Mouse (Mus musculus): ENCODE data around the gene Plin4.

Gene Plin4

GRCm38 (mm10) chr17:56109219-56110051 is at the start of gene Plin4:
TSS of gene Plin4 (minus strand) at chr17:56109803.
- DNase-seq (ENCODE audit: low spot score in 2 of 2), result no peak

GRCm38 (mm10) chr17:56153643-56154042 is 44.0 kb upstream of the Plin4 start:
- DNase-seq (ENCODE audit: low spot score in 2 of 2), result no peak

GRCm38 (mm10) chr17:56149897-56150296 is 40.3 kb upstream of the Plin4 start:
- DNase-seq (ENCODE audit: low spot score in 2 of 2), result no peak

- no peak for DNase-seq (ENCODE audit: low spot score in 2 of 2)
Measured at GRCm38 (mm10) chr17:56148790-56149618, 39.4 kb upstream of the Plin4 start.

- DNase-seq (ENCODE audit: low spot score in 2 of 2), result no peak
Measured at GRCm38 (mm10) chr17:56148280-56148679, 38.7 kb upstream of the Plin4 start.

- no peak for DNase-seq (ENCODE audit: low spot score in 2 of 2)
Measured at GRCm38 (mm10) chr17:56147420-56147819, 37.8 kb upstream of the Plin4 start.

GRCm38 (mm10) chr17:56146131-56146530 is 36.5 kb upstream of the Plin4 start:
- no peak for DNase-seq (ENCODE audit: low spot score in 2 of 2)

GRCm38 (mm10) chr17:56144546-56144945 is 34.9 kb upstream of the Plin4 start:
- DNase-seq (ENCODE audit: low spot score in 2 of 2), result no peak

GRCm38 (mm10) chr17:56141702-56142605 is 32.4 kb upstream of the Plin4 start:
- peak in 1 of 2 experiments; percentile 66 for DNase-seq (ENCODE audit: low spot score in 2 of 2)

- DNase-seq (ENCODE audit: low spot score in 2 of 2), result peak in 1 of 2 experiments; percentile 70
Measured at GRCm38 (mm10) chr17:56139858-56140595, 30.4 kb upstream of the Plin4 start, which contains the start of gene Sema6b. TSS of gene Sema6b (minus strand) at chr17:56140343.

- no peak for DNase-seq (ENCODE audit: low spot score in 2 of 2)
Measured at GRCm38 (mm10) chr17:56139355-56139754, 29.8 kb upstream of the Plin4 start.

GRCm38 (mm10) chr17:56137839-56138613 is 28.4 kb upstream of the Plin4 start:
- DNase-seq (ENCODE audit: low spot score in 2 of 2), result no peak

GRCm38 (mm10) chr17:56136558-56136957 is 27.0 kb upstream of the Plin4 start:
- DNase-seq (ENCODE audit: low spot score in 2 of 2), result no peak

GRCm38 (mm10) chr17:56134463-56134971 is 24.9 kb upstream of the Plin4 start:
- DNase-seq (ENCODE audit: low spot score in 2 of 2), result peak in 1 of 2 experiments; percentile 60

- no peak for DNase-seq (ENCODE audit: low spot score in 2 of 2)
Measured at GRCm38 (mm10) chr17:56133457-56134363, 24.1 kb upstream of the Plin4 start.

- DNase-seq (ENCODE audit: low spot score in 2 of 2), result peak in 1 of 2 experiments; percentile 69
Measured at GRCm38 (mm10) chr17:56132661-56133060, 23.1 kb upstream of the Plin4 start.

- peak in 1 of 2 experiments; percentile 75 for DNase-seq (ENCODE audit: low spot score in 2 of 2)
Measured at GRCm38 (mm10) chr17:56131814-56132213, 22.2 kb upstream of the Plin4 start.

- DNase-seq (ENCODE audit: low spot score in 2 of 2), result no peak
Measured at GRCm38 (mm10) chr17:56131136-56131535, 21.5 kb upstream of the Plin4 start.

GRCm38 (mm10) chr17:56128246-56128645 is 18.6 kb upstream of the Plin4 start:
- DNase-seq (ENCODE audit: low spot score in 2 of 2), result no peak
